Mouse (Mus musculus) stomach, embryonic 15.5 days (tissue): ENCODE results near the gene Asb4. TPM values are rescaled to one million over a fixed set of nuclear protein-coding genes. Genes with fewer than 3 reads are reported as not detected.

Experiments used
- ATAC-seq: fragments of 200-750 bp; cut with Nextera tagmentation; 2 replicates; pipeline ENCODE4 v1.8.0; 2017; ENCODE audit warnings: low read depth, moderate number of reproducible peaks, moderate TSS enrichment; ENCODE audit not compliant: insufficient read depth, low FRiP score
- H3K27ac ChIP-seq: fragments of 300-500 bp; sonication (generic); 2 replicates; pipeline ENCODE4 v1.5.1; 2015; ENCODE audit warnings: mild to moderate bottlenecking, inconsistent platforms
- H3K27me3 ChIP-seq: fragments of 300-500 bp; sonication (generic); replicated peaks from 2 replicates; pipeline ENCODE4 v1.6.1; 2015; ENCODE audit warnings: inconsistent platforms
- H3K36me3 ChIP-seq: fragments of 300-500 bp; sonication (generic); 2 replicates; pipeline ENCODE4 v1.6.1; 2015; ENCODE audit warnings: inconsistent platforms
- H3K4me1 ChIP-seq: fragments of 300-500 bp; sonication (generic); 2 replicates; pipeline ENCODE4 v1.6.1; 2015; ENCODE audit warnings: inconsistent platforms
- H3K4me2 ChIP-seq: fragments of 300-500 bp; sonication (generic); 2 replicates; pipeline ENCODE4 v1.6.1; 2015; ENCODE audit warnings: mild to moderate bottlenecking, inconsistent platforms
- H3K4me3 ChIP-seq: fragments of 300-500 bp; sonication (generic); replicated peaks from 2 replicates; pipeline ENCODE4 v1.5.1; 2015; ENCODE audit warnings: inconsistent platforms
- H3K9ac ChIP-seq: fragments of 300-500 bp; sonication (generic); 2 replicates; pipeline ENCODE4 v1.6.1; 2015; ENCODE audit warnings: inconsistent platforms
- H3K9me3 ChIP-seq: fragments of 300-500 bp; sonication (generic); 2 replicates; pipeline ENCODE4 v1.6.1; 2016; ENCODE audit warnings: inconsistent platforms
- WGBS: fragments of 180-500 bp; shearing (Covaris S2); methylation state at CpG from one replicate; pipeline ENCODE4 v1.1.7; 2015; 5-methylcytosine and 5-hydroxymethylcytosine counted together
- polyA plus RNA-seq: library from polyadenylated mRNA; unstranded; fragments of >200 nt; fragmentation: Nextera tagmentation; extraction: Ambion mirVana; gene quantifications from 2 replicates; pipeline ENCODE4 v1.2.1, GENCODE M21; 2015

Asb4 gene
- polyA plus RNA-seq, 1 experiment from 2014 or later: 12.4 TPM

GRCm38 (mm10) chr6:5379781-5380623 lies 3.2 kb upstream of the Asb4 start:
- no peaks in the 10 kb centered on the region for H3K27me3 ChIP-seq
- H3K9me3 ChIP-seq: no peaks in the 10 kb centered on the region
- peak overlapping the region; percentile 23; the same call in 1 of the 2 replicates for H3K27ac ChIP-seq
- no peak overlapping the region for H3K9ac ChIP-seq
- ATAC-seq: no peak
- H3K4me2 ChIP-seq: peak overlapping the region; percentile 36
- H3K36me3 ChIP-seq: no peaks in the 10 kb centered on the region
- WGBS: 25% methylated on average over 22 of the region's 22 CpGs
- 0 out of 2 replicates have a peak overlapping the region, but pooled peaks have one; percentile 5 for H3K4me3 ChIP-seq
- peaks cover 21% of the 10 kb centered on the region for H3K4me1 ChIP-seq

GRCm38 (mm10) chr6:5380624-5381252 lies 2.4 kb upstream of the Asb4 start:
- H3K27ac ChIP-seq: no peak overlapping the region
- ATAC-seq: no peak
- H3K36me3 ChIP-seq: no peaks in the 10 kb centered on the region
- H3K9me3 ChIP-seq: no peaks in the 10 kb centered on the region
- H3K4me2 ChIP-seq: peak overlapping the region; percentile 36; the same call in 1 of the 2 replicates
- WGBS: 32% methylated on average over 9 of the region's 9 CpGs
- H3K9ac ChIP-seq: no peak overlapping the region
- H3K4me1 ChIP-seq: peaks cover 21% of the 10 kb centered on the region
- H3K4me3 ChIP-seq: no peak overlapping the region
- H3K27me3 ChIP-seq: no peaks in the 10 kb centered on the region

GRCm38 (mm10) chr6:5381918-5382582 lies 1.1 kb upstream of the Asb4 start:
- H3K36me3 ChIP-seq: no peaks in the 10 kb centered on the region
- H3K4me2 ChIP-seq: peak overlapping the region; percentile 0; the same call in 1 of the 2 replicates
- no peak for ATAC-seq
- H3K27ac ChIP-seq: 0 out of 2 replicates have a peak overlapping the region, but pooled peaks have one; percentile 1
- H3K9ac ChIP-seq: no peak overlapping the region
- no peak overlapping the region for H3K4me3 ChIP-seq
- no peaks in the 10 kb centered on the region for H3K9me3 ChIP-seq
- H3K27me3 ChIP-seq: no peaks in the 10 kb centered on the region
- WGBS: 33% methylated on average over 13 of the region's 13 CpGs
- peaks cover 21% of the 10 kb centered on the region for H3K4me1 ChIP-seq

GRCm38 (mm10) chr6:5382583-5383215 lies 487 bp upstream of the Asb4 start:
- H3K36me3 ChIP-seq: no peaks in the 10 kb centered on the region
- 0 out of 2 replicates have a peak overlapping the region, but pooled peaks have one; percentile 12 for H3K9ac ChIP-seq
- peak overlapping the region; percentile 47 for H3K4me2 ChIP-seq
- H3K27me3 ChIP-seq: no peaks in the 10 kb centered on the region
- peaks cover 21% of the 10 kb centered on the region for H3K4me1 ChIP-seq
- H3K4me3 ChIP-seq: peak overlapping the region; percentile 37
- ATAC-seq: peak; percentile 70
- peak overlapping the region; percentile 71 for H3K27ac ChIP-seq
- H3K9me3 ChIP-seq: no peaks in the 10 kb centered on the region
- 2% methylated on average over 16 of the region's 16 CpGs for WGBS

GRCm38 (mm10) chr6:5384178-5384490 lies 948 bp downstream of the Asb4 start:
- no peak for ATAC-seq

GRCm38 (mm10) chr6:5385161-5385640 lies 2.0 kb downstream of the Asb4 start:
- no peaks in the 10 kb centered on the region for H3K9me3 ChIP-seq
- H3K27me3 ChIP-seq: no peaks in the 10 kb centered on the region
- no peak overlapping the region for H3K4me3 ChIP-seq
- no peak for ATAC-seq
- no peak overlapping the region for H3K4me2 ChIP-seq
- H3K27ac ChIP-seq: no peak overlapping the region
- H3K36me3 ChIP-seq: no peaks in the 10 kb centered on the region
- H3K9ac ChIP-seq: no peak overlapping the region
- peaks cover 17% of the 10 kb centered on the region for H3K4me1 ChIP-seq
- 47% methylated on average over 7 of the region's 7 CpGs for WGBS

More at GRCm38 (mm10) chr6:5384178-5384490, 948 bp downstream of the Asb4 start:
- Histone ChIP-seq H3K9me3 (no peaks in the 10 kb centered on the region), H3K4me2 (peak overlapping the region; percentile 47), H3K9ac (no peak overlapping the region), H3K4me1 (peaks cover 21% of the 10 kb centered on the region), H3K4me3 (peak overlapping the region; percentile 37), H3K27me3 (no peaks in the 10 kb centered on the region), H3K27ac (no peak overlapping the region), H3K36me3 (no peaks in the 10 kb centered on the region)
- WGBS: 2% methylated on average over 11 of the region's 11 CpGs

GRCm38 (mm10) chr6:5386486-5386885 lies 3.3 kb downstream of the Asb4 start:
- 79% methylated on average over 4 of the region's 4 CpGs for WGBS
- no peaks in the 10 kb centered on the region for H3K27me3 ChIP-seq
- H3K9me3 ChIP-seq: no peaks in the 10 kb centered on the region
- no peak overlapping the region for H3K9ac ChIP-seq
- no peak overlapping the region for H3K4me3 ChIP-seq
- no peak for ATAC-seq
- no peaks in the 10 kb centered on the region for H3K36me3 ChIP-seq
- H3K27ac ChIP-seq: no peak overlapping the region
- peaks cover 11% of the 10 kb centered on the region for H3K4me1 ChIP-seq
- H3K4me2 ChIP-seq: no peak overlapping the region

GRCm38 (mm10) chr6:5387396-5387795 lies 4.2 kb downstream of the Asb4 start:
- Histone ChIP-seq H3K27me3 (no peaks in the 10 kb centered on the region), H3K4me3 (no peak overlapping the region), H3K27ac (no peak overlapping the region), H3K9me3 (no peaks in the 10 kb centered on the region), H3K36me3 (no peaks in the 10 kb centered on the region), H3K4me1 (peaks cover 11% of the 10 kb centered on the region), H3K9ac (no peak overlapping the region), H3K4me2 (no peak overlapping the region)
- ATAC-seq: no peak
- 85% methylated on average over 2 of the region's 2 CpGs for WGBS

- 0 out of 2 replicates have a peak overlapping the region, but pooled peaks have one; percentile 12 for H3K9ac ChIP-seq
- no peak overlapping the region for H3K27ac ChIP-seq
- no peaks in the 10 kb centered on the region for H3K4me1 ChIP-seq
- no peaks in the 10 kb centered on the region for H3K36me3 ChIP-seq
- H3K9me3 ChIP-seq: no peaks in the 10 kb centered on the region
- WGBS: 5% methylated on average over 11 of the region's 11 CpGs
- peak overlapping the region; percentile 56 for H3K4me2 ChIP-seq
- H3K27me3 ChIP-seq: no peaks in the 10 kb centered on the region
- no peak for ATAC-seq
- H3K4me3 ChIP-seq: peak overlapping the region; percentile 30
Measured at GRCm38 (mm10) chr6:5390298-5390697, 7.1 kb downstream of the Asb4 start.

- Histone ChIP-seq H3K27me3 (no peaks in the 10 kb centered on the region), H3K36me3 (no peaks in the 10 kb centered on the region), H3K27ac (no peak overlapping the region), H3K4me1 (no peaks in the 10 kb centered on the region), H3K9ac (no peak overlapping the region), H3K4me3 (peak overlapping the region; percentile 10; the same call in 1 of the 2 replicates), H3K9me3 (no peaks in the 10 kb centered on the region), H3K4me2 (peak overlapping the region; percentile 56; the same call in 1 of the 2 replicates)
- 38% methylated on average over 10 of the region's 10 CpGs for WGBS
- no peak for ATAC-seq
Measured at GRCm38 (mm10) chr6:5390952-5391351, 7.8 kb downstream of the Asb4 start.

- ATAC-seq: peak; percentile 86
- Histone ChIP-seq H3K4me1 (no peaks in the 10 kb centered on the region), H3K36me3 (no peaks in the 10 kb centered on the region), H3K27ac (no peak overlapping the region), H3K9me3 (no peaks in the 10 kb centered on the region), H3K4me2 (no peak overlapping the region), H3K27me3 (no peaks in the 10 kb centered on the region), H3K9ac (no peak overlapping the region), H3K4me3 (no peak overlapping the region)
- 17% methylated on average over 4 of the region's 4 CpGs for WGBS
Measured at GRCm38 (mm10) chr6:5394971-5395370, 11.8 kb downstream of the Asb4 start.
